Mouse (Mus musculus): ENCODE results near the gene Sarm1.

Gene Sarm1

GRCm38 (mm10) chr11:78512025-78512957 lies 14.7 kb upstream of the Sarm1 start, which contains the start of the genes Tmem199 and Poldip2:
Tmem199 (minus strand) TSS chr11:78512172.
Poldip2 (plus strand) TSS chr11:78512193.
- peak; percentile 92 to 96 for DNase-seq

GRCm38 (mm10) chr11:78509148-78509547 lies 11.6 kb upstream of the Sarm1 start:
- DNase-seq: peak in 1 of 2 experiments; percentile 65

GRCm38 (mm10) chr11:78505430-78505829 lies 7.9 kb upstream of the Sarm1 start:
- no peak for DNase-seq

- peak; percentile 92 for DNase-seq
Measured at GRCm38 (mm10) chr11:78502909-78503650, 5.5 kb upstream of the Sarm1 start, which contains the start of gene Sebox. Sebox (plus strand) TSS chr11:78503447.

GRCm38 (mm10) chr11:78501529-78501928 lies 4.0 kb upstream of the Sarm1 start:
- DNase-seq: no peak

- no peak for DNase-seq
Measured at GRCm38 (mm10) chr11:78500623-78501202, 3.2 kb upstream of the Sarm1 start.

- no peak for DNase-seq
Measured at GRCm38 (mm10) chr11:78499543-78499942, 2.0 kb upstream of the Sarm1 start.

GRCm38 (mm10) chr11:78499004-78499403 lies 1.4 kb upstream of the Sarm1 start, which contains the start of gene Vtn:
Vtn (plus strand) TSS chr11:78499091.
- DNase-seq: peak in 1 of 2 experiments; percentile 26

- DNase-seq: peak; percentile 73 to 77
Measured at GRCm38 (mm10) chr11:78497071-78497541, 448 bp downstream of the Sarm1 start.

GRCm38 (mm10) chr11:78495904-78496303 lies 1.6 kb downstream of the Sarm1 start:
- DNase-seq: peak; percentile 27 to 31

GRCm38 (mm10) chr11:78490781-78491241 lies 6.7 kb downstream of the Sarm1 start:
- peak; percentile 71 to 78 for DNase-seq

GRCm38 (mm10) chr11:78488168-78488567 lies 9.4 kb downstream of the Sarm1 start:
- peak; percentile 88 to 89 for DNase-seq

GRCm38 (mm10) chr11:78483639-78484038 lies 13.9 kb downstream of the Sarm1 start:
- no peak for DNase-seq

GRCm38 (mm10) chr11:78475289-78475688 lies 22.3 kb downstream of the Sarm1 start:
- peak in 1 of 2 experiments; percentile 21 for DNase-seq

- DNase-seq: no peak
Measured at GRCm38 (mm10) chr11:78471326-78472103, 26.0 kb downstream of the Sarm1 start.

- DNase-seq: no peak
Measured at GRCm38 (mm10) chr11:78467932-78468331, 29.6 kb downstream of the Sarm1 start.

- DNase-seq: no peak
Measured at GRCm38 (mm10) chr11:78467515-78467914, 30.0 kb downstream of the Sarm1 start.

- peak in 1 of 2 experiments; percentile 25 for DNase-seq
Measured at GRCm38 (mm10) chr11:78466242-78466912, 31.2 kb downstream of the Sarm1 start.

GRCm38 (mm10) chr11:78465568-78466180 lies 31.9 kb downstream of the Sarm1 start, which contains the start of gene Slc46a1:
Slc46a1 (plus strand) TSS chr11:78465697.
- peak; percentile 62 to 78 for DNase-seq

GRCm38 (mm10) chr11:78465116-78465515 lies 32.4 kb downstream of the Sarm1 start:
- no peak for DNase-seq
